Mouse (Mus musculus) bone marrow macrophage, adult 2 months (primary cell): ENCODE data around the gene Itgal.
"Not testable (repeated sequence)": the region's sequence is repeated elsewhere in the genome, so short reads cannot be mapped to it uniquely, and the experiment has no call there.

Source experiments
- CTCF ChIP-seq: IDR thresholded peaks from 2 replicates; pipeline ENCODE4 v1.5.1; 2012; ENCODE audit warnings: low read depth, mild to moderate bottlenecking, low read length, moderate library complexity
- POLR2A ChIP-seq: IDR thresholded peaks from 2 replicates; pipeline ENCODE4 v1.6.1; 2012; ENCODE audit warnings: mild to moderate bottlenecking, low read depth, low read length, borderline replicate concordance

DNA sequence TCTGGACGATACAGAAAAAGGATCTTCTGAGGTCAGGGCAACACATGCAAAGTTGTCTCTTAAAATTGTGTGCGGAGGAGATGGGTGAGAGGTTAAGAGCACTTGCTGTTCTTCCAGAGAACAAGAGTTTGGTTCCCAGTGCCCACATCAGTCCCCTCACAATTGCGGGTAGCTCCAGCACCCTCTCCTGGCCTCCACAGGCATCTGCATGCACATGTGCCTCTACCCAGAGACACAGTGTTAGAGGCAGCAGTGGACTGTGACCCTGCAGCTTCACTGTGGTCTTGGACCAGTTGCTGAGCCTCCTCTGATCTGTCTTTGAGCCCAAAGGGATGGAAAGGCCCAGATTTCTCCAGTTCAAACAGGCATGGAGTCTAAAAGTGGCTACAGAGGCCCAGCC, 75.8 kb downstream of the Itgal start:
- not testable (repeated sequence) for TF ChIP-seq CTCF, POLR2A
